Mouse (Mus musculus) embryonic facial prominence, embryonic 14.5 days (tissue): Measurements from ENCODE around the gene Dnah17. TPM values are rescaled to one million over a fixed set of nuclear protein-coding genes. Genes with fewer than 3 reads are reported as not detected.

ENCODE experiments used
- ATAC-seq: fragments of 200-750 bp; cut with Nextera tagmentation; 2 replicates; pipeline ENCODE4 v1.8.0; 2017; ENCODE audit warnings: low read depth, moderate number of reproducible peaks, moderate TSS enrichment
- DNase-seq: peaks from one replicate; pipeline ENCODE4 v3.0.0-alpha.2; 2015; ENCODE audit warnings: low spot score
- H3K27ac ChIP-seq: fragments of 300-500 bp; sonication (generic); replicated peaks from 2 replicates; pipeline ENCODE4 v1.5.1; 2014; ENCODE audit warnings: low read depth, mild to moderate bottlenecking, low read length, moderate library complexity
- H3K27me3 ChIP-seq: fragments of 300-500 bp; sonication (generic); replicated peaks from 2 replicates; pipeline ENCODE4 v1.6.1; 2014; ENCODE audit warnings: low read length; ENCODE audit not compliant: control insufficient read depth, insufficient read depth
- H3K36me3 ChIP-seq: fragments of 300-500 bp; sonication (generic); 2 replicates; pipeline ENCODE4 v1.6.1; 2014; ENCODE audit warnings: low read length, mixed read lengths; ENCODE audit not compliant: control insufficient read depth, insufficient read depth
- H3K4me1 ChIP-seq: fragments of 300-500 bp; sonication (generic); 2 replicates; pipeline ENCODE4 v1.6.1; 2014; ENCODE audit warnings: antibody characterized with exemption, low read length; ENCODE audit not compliant: control insufficient read depth, insufficient read depth
- H3K4me2 ChIP-seq: fragments of 300-500 bp; sonication (generic); 2 replicates; pipeline ENCODE4 v1.6.1; 2014; ENCODE audit warnings: low read depth, mild to moderate bottlenecking, low read length, moderate library complexity, mixed read lengths
- H3K4me3 ChIP-seq: fragments of 300-500 bp; sonication (generic); 2 replicates; pipeline ENCODE4 v1.5.1; 2014; ENCODE audit warnings: low read depth, mild to moderate bottlenecking, low read length
- H3K9ac ChIP-seq: fragments of 300-500 bp; sonication (generic); 2 replicates; pipeline ENCODE4 v1.6.1; 2014; ENCODE audit warnings: low read depth, mild to moderate bottlenecking, low read length, moderate library complexity, mixed read lengths
- H3K9me3 ChIP-seq: fragments of 300-500 bp; sonication (generic); 2 replicates; pipeline ENCODE4 v1.6.1; 2016; ENCODE audit warnings: low read length; ENCODE audit not compliant: control insufficient read depth
- WGBS: fragments of 180-500 bp; shearing (Covaris S2); extraction: QIAGEN DNeasy Blood & Tissue Kit; methylation state at CpG from one replicate; pipeline ENCODE4 v1.1.7; 2014; 5-methylcytosine and 5-hydroxymethylcytosine counted together
- polyA plus RNA-seq: library from polyadenylated mRNA; unstranded; fragments of >200 nt; fragmentation: Nextera tagmentation; extraction: Ambion mirVana; gene quantifications from 2 replicates; pipeline ENCODE4 v1.2.1, GENCODE M21; 2014

Gene Dnah17
- polyA plus RNA-seq, 1 experiment from 2014 or later, result 0.06 TPM

DNA sequence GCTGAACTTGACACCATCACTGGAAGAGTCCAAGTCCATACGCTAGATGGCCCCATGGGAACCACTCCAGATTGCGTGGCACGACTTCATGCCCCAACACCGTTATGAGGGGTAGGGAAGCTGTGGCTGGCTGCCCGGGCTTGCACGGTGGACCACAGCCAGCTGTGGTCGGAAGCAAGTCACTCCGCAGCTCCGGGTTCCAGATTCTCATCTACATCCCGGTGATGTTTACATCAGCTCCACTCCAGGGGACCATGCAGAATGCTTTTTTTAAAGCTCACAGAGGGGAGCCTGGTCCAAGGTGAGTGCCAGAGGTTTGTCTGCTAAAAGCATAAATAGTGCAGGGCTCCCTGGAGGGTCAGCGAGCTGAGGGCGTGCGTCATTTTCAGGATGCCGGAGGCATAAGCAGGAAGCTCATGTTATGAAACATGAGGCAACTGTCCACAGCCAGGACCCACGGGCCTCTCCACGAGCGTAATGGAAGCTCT, 55.4 kb downstream of the Dnah17 start:
- peaks cover 23% of the 10 kb centered on the region for H3K4me1 ChIP-seq
- WGBS, result 44% methylated on average over 17 of the region's 17 CpGs
- H3K36me3 ChIP-seq, result no peaks in the 10 kb centered on the region
- H3K9ac ChIP-seq, result no peak overlapping the region
- no peak overlapping the region for H3K4me2 ChIP-seq
- DNase-seq, result peak; percentile 67
- ATAC-seq, result peak; percentile 31; the same call in 1 of the 2 replicates
- H3K9me3 ChIP-seq, result no peaks in the 10 kb centered on the region
- no peak overlapping the region for H3K27ac ChIP-seq
- H3K27me3 ChIP-seq, result no peaks in the 10 kb centered on the region
- H3K4me3 ChIP-seq, result no peak overlapping the region

DNA sequence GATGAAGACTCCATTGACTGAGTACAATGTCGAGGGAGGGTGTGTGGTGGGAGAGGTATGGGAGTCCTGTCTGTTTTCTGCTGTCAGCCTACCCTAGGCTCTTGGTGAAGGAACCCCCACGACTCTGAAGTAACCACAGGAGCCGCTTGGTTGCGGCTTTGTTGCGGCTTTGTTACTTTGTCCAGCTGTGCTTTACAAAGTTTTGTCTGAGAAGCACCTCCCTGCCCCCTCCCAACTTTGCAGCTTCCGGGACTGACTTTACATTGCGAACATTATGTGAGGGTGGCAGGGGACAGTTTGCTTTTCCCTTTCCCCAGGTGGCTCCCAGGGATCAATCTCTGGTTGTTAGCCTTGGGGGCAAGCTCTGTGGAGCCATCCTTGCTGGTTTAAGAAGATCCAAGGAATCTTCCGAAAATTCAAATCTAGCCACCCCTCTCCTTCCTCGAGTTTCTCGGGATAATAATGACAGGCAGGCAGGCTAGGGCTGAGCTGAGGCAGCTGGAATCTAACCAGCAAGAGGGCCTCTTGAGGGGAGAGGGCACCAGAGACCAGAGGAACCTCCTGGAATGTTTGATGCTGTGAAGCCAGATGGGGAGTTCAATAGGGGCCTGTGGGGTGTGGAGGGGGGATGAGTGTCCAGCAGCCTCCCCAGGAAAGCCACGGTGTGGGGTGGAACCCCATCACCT, 59.1 kb downstream of the Dnah17 start:
- Histone ChIP-seq H3K9ac (0 out of 2 replicates have a peak overlapping the region, but pooled peaks have one; percentile 8), H3K4me1 (peaks cover 23% of the 10 kb centered on the region), H3K27ac (no peak overlapping the region), H3K4me2 (no peak overlapping the region), H3K4me3 (no peak overlapping the region), H3K36me3 (no peaks in the 10 kb centered on the region), H3K9me3 (no peaks in the 10 kb centered on the region), H3K27me3 (no peaks in the 10 kb centered on the region)
- 33% methylated on average over 10 of the region's 11 CpGs for WGBS
- DNase-seq, result peak; percentile 24
- ATAC-seq, result no peak

DNA sequence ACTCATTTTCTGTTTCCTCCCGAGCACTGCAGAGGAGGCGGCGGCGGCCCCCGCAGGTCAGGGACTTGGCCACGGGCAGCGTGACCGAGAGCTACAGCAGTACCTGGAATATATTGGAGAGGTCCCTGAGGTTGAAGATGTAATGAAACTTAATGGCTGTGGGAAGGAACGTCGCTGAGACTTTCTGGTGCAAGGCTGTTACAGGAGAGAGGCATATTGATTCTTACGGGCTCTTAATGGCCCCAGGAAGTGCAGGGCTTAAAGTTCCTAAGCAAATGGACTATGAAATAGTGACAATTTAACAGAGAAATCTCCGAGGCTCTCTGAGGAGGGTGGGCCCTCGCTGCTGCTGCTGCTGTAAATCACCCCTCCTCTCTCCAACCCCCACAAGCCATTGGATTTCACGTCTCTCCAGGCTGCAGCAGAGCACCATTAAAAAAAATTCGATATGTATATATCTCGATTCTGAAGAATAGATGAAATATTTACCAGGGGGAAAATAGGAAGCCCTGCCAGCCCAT, 61.6 kb downstream of the Dnah17 start:
- Histone ChIP-seq H3K36me3 (no peaks in the 10 kb centered on the region), H3K27ac (no peak overlapping the region), H3K27me3 (no peaks in the 10 kb centered on the region), H3K9ac (no peak overlapping the region), H3K4me2 (no peak overlapping the region), H3K9me3 (no peaks in the 10 kb centered on the region), H3K4me3 (no peak overlapping the region), H3K4me1 (peaks cover 14% of the 10 kb centered on the region)
- no peak for ATAC-seq
- WGBS, result 76% methylated on average over 16 of the region's 16 CpGs
- DNase-seq, result no peak

DNA sequence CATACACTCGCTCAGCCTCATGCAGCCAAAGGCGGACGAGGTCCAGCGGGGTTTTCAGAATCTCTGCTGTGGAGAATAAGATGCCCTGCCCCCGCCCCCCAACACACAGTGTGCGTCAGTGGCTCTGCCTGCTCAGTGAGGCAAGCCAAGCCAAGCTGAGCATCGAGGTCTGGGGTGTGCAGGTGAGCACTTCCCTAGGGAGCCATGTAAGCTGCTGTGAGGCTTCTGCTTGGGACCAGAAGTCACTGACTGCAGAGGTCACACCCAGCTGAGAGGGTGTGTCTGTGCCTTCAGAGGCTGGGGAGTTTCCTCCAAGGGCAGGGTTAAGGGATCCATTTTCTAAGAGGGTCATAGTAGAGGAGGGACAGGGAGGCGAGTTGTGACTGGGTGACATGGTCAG, 62.8 kb downstream of the Dnah17 start:
- no peak overlapping the region for H3K27ac ChIP-seq
- ATAC-seq (no peak), DNase-seq (no peak)
- H3K9me3 ChIP-seq, result no peaks in the 10 kb centered on the region
- no peaks in the 10 kb centered on the region for H3K27me3 ChIP-seq
- peaks cover 14% of the 10 kb centered on the region for H3K4me1 ChIP-seq
- H3K9ac ChIP-seq, result no peak overlapping the region
- H3K4me2 ChIP-seq, result no peak overlapping the region
- no peaks in the 10 kb centered on the region for H3K36me3 ChIP-seq
- WGBS, result 67% methylated on average over 8 of the region's 8 CpGs
- H3K4me3 ChIP-seq, result no peak overlapping the region

DNA sequence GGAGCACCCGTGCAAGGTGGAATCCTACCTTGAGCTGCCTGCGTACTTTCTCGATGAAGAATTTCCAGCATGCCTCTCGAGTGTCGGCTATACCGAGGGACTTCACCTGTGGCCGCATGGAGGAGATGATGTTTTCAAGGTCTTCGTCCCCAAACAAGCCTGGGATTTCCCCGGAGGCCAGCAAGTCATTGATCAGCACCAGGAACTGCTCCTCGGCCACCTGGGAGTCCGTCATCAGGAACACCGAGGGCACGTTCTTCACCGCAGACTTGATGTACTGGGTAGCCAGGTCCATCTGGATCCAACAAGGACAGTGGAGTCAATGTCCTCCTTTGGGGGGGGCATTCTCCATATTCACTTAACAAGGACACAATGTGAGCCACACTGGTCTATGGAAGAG, 70.4 kb downstream of the Dnah17 start:
- Histone ChIP-seq H3K4me2 (no peak overlapping the region), H3K4me1 (no peaks in the 10 kb centered on the region), H3K36me3 (no peaks in the 10 kb centered on the region), H3K9me3 (no peaks in the 10 kb centered on the region), H3K9ac (no peak overlapping the region), H3K27me3 (no peaks in the 10 kb centered on the region), H3K27ac (no peak overlapping the region), H3K4me3 (no peak overlapping the region)
- DNase-seq, result no peak
- no peak for ATAC-seq
- 77% methylated on average over 13 of the region's 14 CpGs for WGBS

DNA sequence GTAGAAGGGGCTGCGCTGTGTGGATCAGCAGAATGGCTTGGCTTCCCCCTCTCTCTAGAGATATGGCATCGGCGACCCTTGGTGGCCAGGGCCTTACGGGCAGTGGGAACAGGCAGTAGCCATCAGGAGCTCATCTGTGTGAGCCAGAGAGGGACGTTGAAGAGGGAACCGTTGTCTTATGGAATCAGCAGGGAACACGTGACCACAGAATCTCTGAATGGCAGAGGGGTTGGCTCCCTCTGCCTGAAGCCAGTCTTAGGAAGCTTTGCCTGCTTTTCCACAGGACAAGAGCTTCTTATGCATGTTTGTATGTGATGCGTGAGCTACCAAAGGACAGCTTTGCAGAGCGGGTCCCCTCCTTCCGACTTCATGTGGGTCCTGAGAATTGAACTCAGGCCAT, 71.6 kb downstream of the Dnah17 start:
- H3K4me3 ChIP-seq, result no peak overlapping the region
- no peak overlapping the region for H3K9ac ChIP-seq
- H3K4me1 ChIP-seq, result no peaks in the 10 kb centered on the region
- H3K27me3 ChIP-seq, result no peaks in the 10 kb centered on the region
- no peak overlapping the region for H3K27ac ChIP-seq
- 62% methylated on average over 10 of the region's 10 CpGs for WGBS
- H3K36me3 ChIP-seq, result no peaks in the 10 kb centered on the region
- H3K4me2 ChIP-seq, result no peak overlapping the region
- ATAC-seq (no peak), DNase-seq (no peak)
- H3K9me3 ChIP-seq, result no peaks in the 10 kb centered on the region

DNA sequence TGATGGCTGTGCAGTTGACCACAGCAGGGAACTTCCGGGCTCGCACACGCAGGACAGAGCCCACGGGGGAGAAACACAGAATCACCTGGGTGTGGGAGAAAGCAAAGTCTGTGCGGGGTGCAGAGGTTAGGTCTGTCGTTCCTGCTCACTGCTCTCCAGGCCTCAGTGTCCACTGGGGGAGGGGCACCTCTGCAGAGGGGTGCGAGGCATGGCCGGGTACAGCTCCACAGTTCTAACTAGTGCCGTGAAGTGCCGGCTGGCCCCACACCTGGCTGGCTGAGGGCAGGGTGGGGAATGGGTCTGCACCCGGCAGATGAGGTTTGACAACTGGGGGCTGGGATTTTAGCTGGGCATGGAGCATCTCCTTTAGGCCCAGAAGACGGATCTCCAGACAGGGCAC, 72.1 kb downstream of the Dnah17 start:
- DNase-seq (no peak), ATAC-seq (no peak)
- Histone ChIP-seq H3K9me3 (no peaks in the 10 kb centered on the region), H3K36me3 (no peaks in the 10 kb centered on the region), H3K27ac (no peak overlapping the region), H3K4me1 (no peaks in the 10 kb centered on the region), H3K27me3 (no peaks in the 10 kb centered on the region), H3K4me3 (no peak overlapping the region), H3K9ac (no peak overlapping the region), H3K4me2 (no peak overlapping the region)
- 71% methylated on average over 12 of the region's 12 CpGs for WGBS

DNA sequence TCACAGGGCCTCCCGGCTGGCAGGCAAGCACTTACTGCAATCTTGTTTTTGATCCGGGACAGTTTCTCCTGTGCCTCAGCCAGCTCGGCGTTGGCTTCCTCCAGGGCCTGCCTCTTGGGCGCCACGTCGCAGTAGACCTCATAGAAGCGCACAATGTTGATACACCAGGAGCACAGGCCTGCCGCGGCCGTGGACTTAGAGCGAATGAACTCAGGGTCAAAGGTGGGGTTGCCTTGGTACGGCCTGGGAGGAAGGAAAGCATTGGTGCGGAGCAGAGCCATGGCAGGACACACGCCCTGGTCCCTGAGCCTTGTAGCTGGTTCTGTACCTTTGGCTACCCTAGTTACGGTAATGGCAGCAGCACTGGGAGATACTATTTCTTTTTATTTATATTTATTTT, 80.3 kb downstream of the Dnah17 start:
- Histone ChIP-seq H3K4me1 (no peaks in the 10 kb centered on the region), H3K27ac (no peak overlapping the region), H3K9me3 (no peaks in the 10 kb centered on the region), H3K4me3 (no peak overlapping the region), H3K27me3 (no peaks in the 10 kb centered on the region), H3K4me2 (no peak overlapping the region), H3K9ac (no peak overlapping the region), H3K36me3 (no peaks in the 10 kb centered on the region)
- DNase-seq (no peak), ATAC-seq (no peak)
- 80% methylated on average over 16 of the region's 16 CpGs for WGBS

DNA sequence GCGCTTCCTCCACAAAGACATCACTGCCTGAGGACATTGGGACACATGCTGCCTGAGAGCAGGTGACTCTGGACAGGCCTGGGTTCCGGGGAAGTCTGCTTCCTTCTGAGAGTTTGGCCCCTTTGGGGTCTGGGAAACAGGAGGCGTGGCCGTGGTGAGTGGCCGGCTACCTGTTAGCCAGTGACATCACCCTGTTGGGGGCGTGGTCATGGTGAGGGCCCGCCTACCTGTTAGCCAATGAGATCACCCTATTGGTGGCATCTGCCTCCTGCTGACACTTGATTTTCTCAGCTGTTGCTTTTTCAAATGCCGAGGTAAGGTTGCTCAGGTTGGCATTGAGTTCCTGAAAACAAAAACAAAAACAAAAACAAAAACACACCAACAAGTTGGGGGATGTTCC, 80.8 kb downstream of the Dnah17 start:
- H3K4me2 ChIP-seq, result no peak overlapping the region
- H3K9ac ChIP-seq, result no peak overlapping the region
- H3K36me3 ChIP-seq, result no peaks in the 10 kb centered on the region
- no peaks in the 10 kb centered on the region for H3K9me3 ChIP-seq
- H3K4me3 ChIP-seq, result no peak overlapping the region
- no peaks in the 10 kb centered on the region for H3K4me1 ChIP-seq
- no peak overlapping the region for H3K27ac ChIP-seq
- 29% methylated on average over 8 of the region's 8 CpGs for WGBS
- ATAC-seq, result 0 out of 2 replicates have a peak, but pooled peaks have one; percentile 8
- DNase-seq, result no peak
- no peaks in the 10 kb centered on the region for H3K27me3 ChIP-seq
